Mouse (Mus musculus): ENCODE results near the gene Abraxas1.

GRCm38 (mm10) chr5:100844485-100844884 is 23.7 kb upstream of the Abraxas1 start:
- TF ChIP-seq CTCF (IDR thresholded peaks at IDR 0.05; ENCODE audit: control insufficient read depth, insufficient read depth, low read length), result no peak
- TF ChIP-seq POLR2A (IDR thresholded peaks at IDR 0.05; ENCODE audit: borderline replicate concordance, control insufficient read depth, low read depth, low read length), result no peak

Data from bone marrow, adult 2 months (tissue).